Mouse (Mus musculus) thymus, adult 2 months (tissue): ENCODE data around the gene Scmh1.

ENCODE experiments used
- CTCF ChIP-seq: fragments of 200-500 bp; IDR thresholded peaks from 2 replicates; pipeline ENCODE4 v1.5.1; 2012; ENCODE audit warnings: mild to moderate bottlenecking, control low read depth, low read length, moderate library complexity, borderline replicate concordance; ENCODE audit not compliant: control insufficient read depth, poor library complexity, insufficient read depth; ENCODE audit errors: extremely low read depth
- POLR2A ChIP-seq: fragments of 200-500 bp; IDR thresholded peaks from 2 replicates; pipeline ENCODE4 v1.6.1; 2012; ENCODE audit warnings: mild to moderate bottlenecking, low read length, control low read depth, moderate library complexity; ENCODE audit not compliant: control insufficient read depth, poor library complexity, insufficient read depth; ENCODE audit errors: extremely low read depth

DNA sequence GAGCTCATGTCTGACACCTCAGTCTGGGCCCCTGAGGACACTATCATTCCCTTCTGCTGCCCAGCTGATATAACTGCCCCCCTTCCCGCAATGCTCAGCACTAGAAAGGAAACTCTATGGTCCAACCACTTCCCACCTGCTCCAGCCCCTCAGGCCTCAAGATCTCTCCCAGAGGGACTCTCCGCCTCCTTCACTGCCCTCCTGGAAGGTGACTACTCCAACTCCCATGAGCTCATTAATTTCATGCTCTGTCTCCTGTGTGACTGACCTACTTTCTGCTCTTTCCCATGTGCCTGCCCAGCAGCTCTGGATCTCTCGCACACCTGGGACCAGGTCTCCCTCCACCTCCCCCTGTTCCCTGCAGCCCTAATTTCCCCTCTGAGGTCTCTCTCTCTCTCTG lies 32.2 kb upstream of the Scmh1 start:
- TF ChIP-seq CTCF, result no peak
- no peak for TF ChIP-seq POLR2A
